Mouse (Mus musculus) monocyte, adult 5-6 weeks (primary cell): ENCODE results near the gene Fadd. TPM values are rescaled to one million over a fixed set of nuclear protein-coding genes. Genes with fewer than 3 reads are reported as not detected.

Experiments used
- ATAC-seq: fragments of 153-309, 156-312 bp; replicated peaks from 2 replicates; pipeline ENCODE4 v1.8.0; 2017; ENCODE audit warnings: mild to moderate bottlenecking; ENCODE audit not compliant: low TSS enrichment, insufficient number of reproducible peaks, severe bottlenecking, poor library complexity, low FRiP score
- total RNA-seq: library from RNA; stranded (forward); fragments of 200-1000, 200-491, 200-594 nt; gene quantifications from 3 replicates; pipeline ENCODE4 v1.2.3, GENCODE M21; 2017

The Fadd gene
- 3.0 to 6.1 TPM (median 5.4 TPM) in 3 replicates for total RNA-seq

DNA sequence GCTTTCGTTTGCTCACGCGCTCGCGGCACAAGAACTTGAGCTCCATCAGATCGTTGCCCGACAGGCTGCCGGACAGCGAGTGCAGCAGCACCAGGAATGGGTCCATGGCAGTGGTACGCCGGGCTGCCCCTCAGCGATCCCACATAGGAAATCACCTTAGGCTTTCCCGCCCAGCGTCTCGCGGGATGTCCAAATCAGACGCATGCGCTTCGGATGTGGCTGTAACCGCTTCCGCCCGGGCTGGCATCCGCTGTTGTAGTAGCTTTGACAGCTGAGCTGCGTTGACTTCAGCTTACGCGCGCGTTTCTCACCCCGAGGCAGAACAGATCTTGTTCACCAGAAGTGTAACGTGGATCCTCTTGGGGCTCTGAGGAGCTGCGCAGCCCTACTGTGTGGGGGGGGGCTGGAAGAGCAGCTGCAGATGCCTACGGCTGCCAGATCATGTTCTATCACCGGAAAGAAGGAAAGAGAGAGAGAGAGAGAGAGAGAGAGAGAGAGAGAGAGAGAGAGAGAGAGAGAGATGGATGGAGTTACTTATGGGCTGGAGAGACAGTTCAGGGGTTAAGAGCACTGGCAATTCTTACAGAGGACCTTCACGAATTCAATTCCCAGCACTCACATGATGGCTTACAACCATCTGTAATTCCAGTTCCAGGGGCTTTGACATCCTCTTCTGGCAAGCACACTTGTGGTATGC lies at the start of gene Fadd:
Fadd (minus strand) TSS at position 180 of the 697 bp plus-strand sequence.
- peak; percentile 80 for ATAC-seq

DNA sequence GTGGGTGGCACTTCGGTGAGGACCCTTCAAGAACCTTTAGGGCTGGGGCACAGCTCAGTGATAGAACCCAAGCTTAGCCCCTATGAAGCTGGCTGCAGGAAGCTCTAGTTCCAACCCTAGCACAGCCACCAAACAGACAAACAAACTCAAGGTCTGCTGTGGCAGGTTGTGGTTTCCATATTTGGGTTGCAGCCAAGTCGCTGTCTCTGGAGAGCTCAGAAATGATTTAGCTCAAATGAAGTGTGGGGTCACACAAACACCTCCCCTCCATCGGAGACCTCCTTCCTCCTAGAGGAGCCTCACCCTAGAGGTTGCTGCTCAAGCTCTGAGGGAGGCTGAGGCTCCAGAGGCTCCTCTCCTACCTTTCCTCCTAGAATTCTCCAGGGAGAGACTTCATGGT lies 48.4 kb upstream of the Fadd start:
- no peak for ATAC-seq

DNA sequence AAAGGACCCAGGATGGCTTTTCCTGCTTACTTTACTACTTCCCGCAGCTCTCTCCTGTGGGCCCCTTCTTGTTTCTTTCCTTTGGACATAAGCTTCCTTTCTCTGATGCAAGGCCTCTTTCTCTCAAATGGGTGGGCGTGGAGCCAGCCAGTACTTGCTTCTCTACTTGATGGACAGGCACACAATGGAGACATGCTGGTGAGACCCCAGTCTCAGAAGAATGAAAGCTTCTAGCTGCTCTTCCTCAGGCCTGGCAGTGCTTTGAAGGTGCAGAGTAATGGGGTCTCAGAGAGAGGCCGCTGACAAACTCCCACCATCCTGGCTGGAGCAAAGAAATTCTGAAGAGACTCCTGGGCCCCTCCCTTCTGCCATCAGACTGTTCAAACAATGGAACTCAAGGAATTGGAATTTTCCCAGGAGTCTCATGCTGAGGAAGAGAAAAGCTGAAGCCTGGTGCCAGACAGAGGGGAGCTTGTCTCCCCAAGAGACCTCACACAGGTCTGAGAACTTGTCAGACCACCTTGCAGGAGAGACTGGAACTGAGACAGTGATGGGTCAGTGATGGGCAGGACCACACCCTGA lies 46.2 kb upstream of the Fadd start:
- ATAC-seq = no peak

DNA sequence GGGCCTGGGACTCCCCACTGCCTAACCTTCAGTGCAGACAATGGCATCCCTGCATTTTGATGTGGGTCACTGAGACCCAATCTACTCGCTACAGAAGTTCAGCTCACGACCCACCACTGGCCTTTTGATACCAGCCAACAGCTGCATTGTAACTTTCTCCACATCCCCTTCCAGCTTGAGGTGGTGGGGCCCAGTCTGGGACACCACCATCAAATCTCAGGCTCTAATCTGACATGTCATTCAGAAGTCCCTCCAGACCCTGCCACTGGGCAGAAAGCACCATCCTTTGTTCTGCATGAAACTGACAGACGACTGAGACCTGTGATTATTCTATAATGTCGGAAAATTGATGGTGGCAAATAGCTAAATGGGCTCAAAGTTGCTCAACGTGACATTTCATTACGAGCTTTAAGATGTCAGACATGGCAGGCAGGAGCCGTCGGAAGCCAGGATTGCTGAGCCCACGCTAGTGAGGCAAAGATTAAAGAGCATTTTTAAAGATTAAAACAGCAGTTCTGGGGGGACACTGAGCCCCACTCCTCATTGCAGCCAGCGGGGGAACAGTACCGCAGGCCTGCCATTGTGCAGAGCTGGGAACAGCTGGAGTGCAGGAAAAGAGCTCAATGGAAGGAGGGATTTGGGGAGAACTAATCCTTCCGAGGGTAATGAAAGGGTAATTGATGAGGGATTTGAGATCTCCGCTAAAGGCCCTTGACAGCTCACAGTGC lies 45.5 kb upstream of the Fadd start:
- ATAC-seq = no peak

DNA sequence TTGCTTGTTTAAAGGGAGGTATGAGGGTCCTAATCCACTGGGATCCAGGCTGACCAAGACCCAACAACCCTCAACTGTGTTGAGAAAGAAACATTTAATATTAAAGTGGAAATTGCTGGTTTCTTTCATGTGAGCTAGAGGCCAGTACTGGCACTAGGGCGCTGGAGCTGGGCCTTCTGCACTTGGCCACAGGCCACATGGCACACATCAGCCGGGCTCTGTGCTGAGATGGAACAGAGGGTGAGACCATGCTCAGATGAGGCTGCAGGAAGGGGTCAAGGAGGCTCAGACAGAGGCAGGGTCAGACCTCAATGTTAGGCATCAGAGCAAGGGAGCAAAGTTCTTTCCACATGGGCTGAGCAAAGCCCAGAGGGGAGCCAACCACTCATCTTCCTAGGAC lies 43.8 kb upstream of the Fadd start:
- ATAC-seq = no peak

DNA sequence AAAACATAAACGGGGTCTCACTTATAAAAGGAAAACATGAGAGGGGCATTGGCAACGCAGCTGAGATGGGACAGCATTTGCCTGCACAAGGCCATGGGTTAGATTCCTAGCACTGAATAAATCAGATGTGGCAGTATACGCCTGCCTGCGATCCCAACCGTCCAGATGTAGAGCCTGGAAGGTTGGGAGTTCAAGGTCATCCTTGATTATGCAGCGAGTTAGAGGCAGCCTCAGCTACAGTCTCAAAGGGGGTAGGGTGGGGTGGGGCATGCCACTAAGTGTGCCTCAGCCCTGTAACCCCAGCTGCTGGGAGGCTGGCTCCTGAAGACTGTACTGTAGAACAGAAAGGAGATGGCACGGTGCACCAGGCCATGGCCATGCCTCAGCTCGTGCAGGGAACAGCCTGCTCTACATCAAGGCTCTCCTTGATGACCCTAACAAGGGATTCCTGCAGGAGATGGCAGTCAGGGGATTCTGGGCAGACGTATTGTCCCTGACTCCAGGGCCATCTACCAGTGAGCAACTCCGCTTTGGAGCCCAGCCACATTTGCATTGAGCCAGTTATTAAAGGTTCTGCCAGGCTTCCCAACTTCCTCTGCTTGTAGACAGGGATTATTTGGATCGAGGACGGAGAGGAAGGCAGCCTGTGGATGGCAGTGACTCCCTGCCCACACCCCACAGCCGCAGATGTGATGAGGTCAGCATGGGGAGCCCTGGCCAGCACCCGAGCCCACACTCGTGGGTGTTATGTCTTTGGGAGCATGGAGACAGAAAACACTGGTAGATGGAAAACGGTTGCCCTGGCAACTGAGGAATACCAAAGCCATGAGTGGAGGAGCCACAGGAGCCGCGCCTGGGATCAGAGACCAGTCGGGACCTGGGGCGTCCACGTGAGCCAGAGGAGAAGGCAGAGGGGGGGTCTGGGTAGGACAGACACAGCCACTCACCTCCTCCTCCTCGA lies 38.7 kb upstream of the Fadd start:
- no peak for ATAC-seq

DNA sequence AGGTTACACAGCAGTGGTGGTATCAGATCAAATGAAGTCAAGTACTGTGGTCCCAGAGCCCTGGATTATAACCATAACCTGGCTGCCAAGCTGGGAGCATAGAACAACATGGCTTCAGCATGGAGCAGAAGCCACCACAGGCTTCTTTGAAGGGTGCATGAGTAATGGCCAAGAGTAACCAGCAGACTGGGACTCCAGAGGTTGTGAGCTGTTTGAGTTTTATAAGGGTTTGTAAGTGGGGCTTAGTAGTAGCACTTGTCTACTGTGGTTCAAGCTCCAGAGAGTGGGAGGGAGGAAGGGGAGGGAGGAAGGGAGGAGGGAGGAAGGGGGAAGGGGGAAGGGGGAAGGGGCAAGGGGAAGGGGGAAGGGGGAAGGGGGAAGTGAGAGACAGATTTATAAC lies 38.1 kb upstream of the Fadd start:
- no peak for ATAC-seq

DNA sequence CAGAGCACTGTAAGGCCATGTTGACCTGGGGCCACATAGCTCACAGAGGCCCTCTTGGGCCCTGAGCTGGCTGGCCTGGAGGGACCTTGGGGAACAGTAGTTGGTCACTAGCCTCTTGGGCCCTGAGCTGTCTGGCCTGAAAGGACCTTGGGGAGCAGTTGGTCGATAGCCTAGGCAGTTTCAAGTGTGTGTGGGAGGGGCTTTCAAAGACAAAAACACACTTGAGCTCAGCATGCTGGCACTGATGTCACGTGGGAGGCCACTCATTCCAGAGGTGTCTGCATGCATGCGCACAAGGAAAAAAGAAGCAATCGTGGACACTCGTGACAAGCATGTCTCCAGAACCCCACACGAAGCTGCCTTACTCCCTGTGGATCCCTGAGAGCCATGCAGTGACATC lies 33.1 kb upstream of the Fadd start:
- ATAC-seq = no peak

DNA sequence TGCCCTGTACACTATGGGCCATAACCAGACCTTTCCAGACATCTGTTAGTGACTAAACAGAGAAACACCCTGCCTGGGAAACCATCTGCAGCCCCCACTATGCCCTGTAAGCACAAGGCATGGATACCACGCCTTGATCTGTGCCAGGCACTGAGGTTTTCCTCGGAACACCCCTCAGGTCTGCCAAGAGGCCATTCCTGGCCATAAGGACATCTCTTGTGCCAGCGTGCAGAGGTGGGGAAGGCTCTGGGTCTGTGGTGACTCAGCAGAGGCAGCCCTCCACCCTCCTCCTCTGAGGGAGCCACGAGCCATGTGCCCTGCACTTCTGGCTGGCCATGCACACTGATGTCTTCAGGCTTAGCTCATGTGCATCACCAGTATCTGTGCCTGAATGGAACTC lies 30.6 kb upstream of the Fadd start:
- ATAC-seq = no peak

DNA sequence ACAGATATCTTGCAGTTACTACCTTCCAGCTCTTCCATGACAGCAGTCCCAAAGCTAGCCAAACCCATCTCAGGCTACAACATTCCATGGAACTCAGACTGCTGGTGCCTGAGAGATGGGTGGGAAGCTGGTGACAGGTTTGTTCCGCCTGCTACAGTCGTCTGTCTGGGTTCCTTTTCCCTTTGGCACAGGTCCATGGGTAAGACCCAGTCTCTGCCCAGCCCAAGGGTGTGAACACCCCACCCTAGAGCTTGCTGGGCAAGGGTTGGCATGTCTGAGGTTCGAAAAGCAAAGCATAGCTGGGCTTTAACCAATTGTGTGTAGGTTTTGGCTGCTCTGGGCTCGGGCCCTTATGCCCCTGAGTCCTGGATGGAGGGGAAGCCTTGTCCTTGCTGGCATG lies 30.1 kb upstream of the Fadd start:
- ATAC-seq = no peak

DNA sequence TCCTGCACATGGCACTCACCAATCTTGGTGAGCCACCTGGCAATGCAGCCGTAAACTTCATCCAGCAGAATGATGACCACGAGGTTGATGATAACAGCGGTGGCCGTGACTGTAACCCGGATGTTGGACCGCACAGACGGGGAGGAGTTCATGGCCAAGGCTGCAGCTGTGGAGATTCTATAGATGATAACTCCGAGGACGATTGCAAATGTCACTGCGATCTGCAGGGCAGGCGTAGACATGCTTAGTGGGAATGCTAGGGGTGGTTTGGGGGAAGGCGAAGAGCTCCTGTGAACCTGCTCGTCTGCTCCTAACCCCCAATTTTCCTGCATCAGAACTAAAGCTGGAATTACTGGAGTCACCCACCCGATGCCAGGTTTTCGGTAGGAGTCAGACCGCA lies 29.3 kb upstream of the Fadd start:
- no peak for ATAC-seq

DNA sequence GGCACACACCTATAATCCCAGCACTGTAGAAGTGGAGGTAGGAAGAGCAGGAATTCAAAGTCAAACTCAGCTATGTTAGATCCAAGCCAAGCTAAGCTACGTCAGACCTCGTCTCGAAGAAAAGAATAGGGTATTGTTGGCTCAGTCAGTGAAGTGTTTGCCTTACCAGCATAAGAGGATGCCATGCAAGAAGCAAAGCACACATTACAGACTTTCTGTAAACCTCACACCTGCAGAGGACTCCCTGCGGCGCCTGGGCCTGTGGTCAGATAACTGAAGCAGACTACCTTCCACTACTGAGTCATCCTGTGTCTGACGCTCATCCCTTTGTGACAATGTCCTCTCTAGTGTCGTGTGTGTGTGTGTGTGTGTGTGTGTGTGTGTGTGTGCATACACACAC lies 27.3 kb upstream of the Fadd start:
- ATAC-seq = no peak

DNA sequence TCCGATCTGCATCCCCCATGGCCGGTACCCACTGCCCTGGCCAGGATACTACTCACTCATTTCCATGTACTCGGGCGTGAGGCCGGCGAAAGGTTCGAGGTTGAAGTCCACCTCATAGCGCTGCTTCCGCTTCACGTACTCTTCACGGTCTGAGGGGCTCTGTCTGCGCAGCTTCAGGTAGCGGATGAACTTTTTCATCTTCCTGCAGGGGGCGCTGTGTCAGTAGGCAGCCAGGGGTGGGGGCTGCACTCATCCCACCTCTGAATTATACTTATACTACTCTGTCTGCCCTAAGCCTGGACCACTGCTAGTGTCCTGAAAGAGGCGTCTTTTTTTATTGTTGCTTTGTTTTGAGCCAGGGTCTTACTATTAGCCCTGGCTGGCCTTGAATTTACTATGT lies 25.6 kb upstream of the Fadd start:
- no peak for ATAC-seq

DNA sequence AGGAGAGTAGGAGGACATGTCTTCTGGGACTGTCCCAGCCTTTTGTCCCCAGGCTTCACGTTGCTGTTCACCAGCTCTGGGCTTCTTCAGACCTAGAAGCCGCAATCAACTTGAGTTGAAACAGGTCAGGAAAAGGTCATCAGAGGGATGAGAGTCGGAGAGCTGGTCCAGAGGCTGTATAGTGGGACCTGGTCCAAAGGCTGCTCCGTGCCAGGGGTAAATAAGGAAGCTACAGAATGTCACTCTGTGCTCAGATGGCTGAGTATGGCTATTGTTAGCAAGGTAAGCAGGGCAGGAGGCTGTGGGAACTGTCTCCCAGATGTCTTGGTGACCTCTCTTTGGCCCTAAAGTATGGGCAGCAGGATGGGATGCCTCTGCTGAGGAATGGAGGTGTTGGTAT lies 22.5 kb upstream of the Fadd start:
- no peak for ATAC-seq

DNA sequence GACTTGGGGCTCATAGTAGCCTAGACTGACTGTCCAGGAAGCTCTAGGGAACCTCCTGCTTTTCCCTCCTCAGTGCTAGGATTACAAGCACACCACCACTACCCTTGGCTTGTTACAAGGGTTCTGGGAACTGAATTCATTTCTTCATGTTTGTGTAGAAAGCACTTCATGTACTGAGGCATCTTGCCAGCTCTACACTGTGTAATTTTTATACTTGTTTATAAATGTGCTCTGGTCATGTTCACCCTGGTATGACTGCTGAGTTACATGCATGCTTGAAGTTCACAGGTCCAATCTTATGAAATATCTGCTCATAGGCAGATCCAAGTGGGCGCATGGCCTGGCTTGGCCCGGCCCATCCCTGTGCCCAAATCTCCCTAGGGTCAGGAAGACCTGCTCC lies 22.0 kb upstream of the Fadd start:
- ATAC-seq = no peak

DNA sequence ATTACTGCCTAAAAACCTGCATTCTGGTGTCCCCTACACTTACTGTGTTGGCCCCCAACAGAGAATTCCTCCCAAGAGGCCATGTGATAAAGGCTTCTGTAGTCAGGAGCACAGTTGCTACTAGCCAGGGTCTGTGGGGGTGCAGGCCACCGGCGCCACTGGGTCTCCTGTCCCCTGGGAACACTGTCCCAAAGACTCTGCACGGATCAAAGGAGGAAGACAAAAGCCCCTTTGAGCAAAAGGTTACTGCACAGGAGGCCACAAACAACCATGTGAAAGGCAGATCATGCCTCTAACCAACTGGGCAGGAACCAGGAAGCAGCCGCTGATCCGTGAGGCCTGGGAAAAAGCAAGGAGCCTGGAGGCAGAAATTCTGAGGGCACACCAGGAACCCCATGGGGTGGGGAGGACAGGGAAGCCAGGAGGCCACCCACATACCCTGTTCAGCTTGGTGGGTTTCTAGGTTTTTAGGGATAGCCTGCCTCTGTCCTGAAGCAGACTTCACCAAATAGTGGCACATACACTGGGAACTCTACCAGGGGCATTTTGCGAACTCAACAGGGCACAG lies 18.2 kb upstream of the Fadd start:
- no peak for ATAC-seq

DNA sequence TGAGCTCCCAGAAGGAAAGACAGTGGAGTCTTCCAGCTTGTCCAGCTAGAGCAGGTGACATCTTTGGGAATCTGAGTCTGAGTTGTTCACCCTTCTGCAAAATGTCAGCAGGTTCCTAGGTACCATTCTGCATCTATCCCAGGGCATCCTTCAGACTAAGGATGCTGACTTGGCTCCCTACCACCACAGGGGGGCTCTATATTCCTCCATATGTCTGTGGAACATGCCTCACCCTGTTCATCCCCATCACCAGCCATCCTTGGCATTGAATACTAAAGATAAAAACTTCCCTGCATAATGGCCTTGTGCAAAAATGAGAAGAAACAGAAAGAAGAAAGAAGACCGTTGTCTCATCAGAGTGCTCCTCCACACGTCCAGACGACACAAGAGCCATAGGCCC lies 7.2 kb upstream of the Fadd start:
- ATAC-seq = no peak

DNA sequence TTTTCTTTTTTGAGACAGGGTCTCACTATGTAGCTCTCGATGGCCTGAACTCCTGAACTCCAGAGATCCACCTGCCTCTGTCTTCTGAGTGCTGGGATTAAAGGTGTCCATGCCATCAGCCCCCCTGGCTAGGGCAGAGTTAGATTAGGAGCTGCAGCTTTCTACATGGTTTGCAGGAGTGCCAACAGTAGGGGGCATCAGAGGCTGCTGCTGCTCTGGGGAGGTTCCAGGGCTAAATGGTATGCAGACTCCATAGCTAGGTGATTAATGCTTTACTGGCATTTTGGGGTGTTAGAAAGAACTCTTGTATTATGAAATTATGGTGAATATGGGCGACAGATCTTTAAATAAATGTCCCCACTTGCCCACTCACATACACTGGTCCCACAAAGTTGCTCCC lies 5.0 kb upstream of the Fadd start:
- ATAC-seq = no peak

DNA sequence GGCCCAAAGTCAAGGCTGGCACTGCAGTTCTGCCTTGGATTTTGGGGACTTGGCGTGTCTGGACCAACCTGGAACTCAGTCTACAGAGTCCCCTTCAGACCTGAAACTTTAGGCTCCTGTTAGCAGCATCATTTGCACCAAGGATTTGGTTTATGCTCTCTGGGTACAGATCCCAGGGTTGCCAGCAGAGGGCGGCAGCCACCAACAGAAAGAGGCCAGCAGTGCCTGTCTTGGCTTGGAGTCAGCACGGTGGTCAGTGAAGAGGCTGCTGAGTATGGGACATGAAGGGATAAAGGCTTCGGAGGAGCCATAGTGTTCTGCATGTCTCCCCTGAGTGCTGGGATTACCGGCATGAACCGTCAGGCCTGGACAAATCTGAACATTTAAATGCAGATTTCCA lies 3.4 kb upstream of the Fadd start:
- no peak for ATAC-seq
